Mouse (Mus musculus): ENCODE measurements around the gene Exo5.

DNA sequence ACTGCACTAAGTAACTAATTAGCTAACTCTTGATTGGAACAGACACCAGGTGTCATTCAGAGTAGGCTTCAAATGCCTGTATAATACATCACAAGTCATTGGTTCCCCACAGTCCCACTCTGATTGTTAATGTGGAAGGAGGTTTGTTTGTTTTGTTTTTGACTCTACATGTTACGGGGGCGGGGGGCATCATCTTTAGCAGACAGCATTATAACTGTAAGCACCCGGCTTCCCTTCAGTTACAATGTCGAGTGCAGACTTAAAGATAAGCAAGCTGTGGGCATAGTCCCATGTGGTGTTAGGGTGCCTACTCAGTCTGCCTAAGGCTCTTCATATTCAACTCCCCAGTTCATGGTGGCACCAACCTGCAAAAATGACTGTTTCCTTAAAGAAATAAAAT, 28.2 kb upstream of the Exo5 start:
- TF ChIP-seq CTCF (IDR thresholded peaks at IDR 0.05) (no peak), POLR2A (IDR thresholded peaks at IDR 0.05; ENCODE audit: insufficient read depth, low read depth, low read length) (no peak), EP300 (IDR thresholded peaks at IDR 0.05; ENCODE audit: insufficient read depth, low read depth, low read length) (no peak)

All from heart, adult 2 months (tissue).